Mouse (Mus musculus) midbrain, embryonic 15.5 days (tissue): Measurements from ENCODE around the gene Runx2. TPM values are rescaled to one million over a fixed set of nuclear protein-coding genes. Genes with fewer than 3 reads are reported as not detected.
A peak's percentile ranks its signal among the peaks of the same experiment; 100 is the strongest.

Experiments used
- ATAC-seq: fragments of 200-750 bp; cut with Nextera tagmentation; replicated peaks from 2 replicates; pipeline ENCODE4 v1.8.0; 2017; ENCODE audit warnings: moderate TSS enrichment
- H3K27ac ChIP-seq: fragments of 300-500 bp; sonication (generic); 2 replicates; pipeline ENCODE4 v1.5.1; 2015; ENCODE audit warnings: mild to moderate bottlenecking, inconsistent platforms
- H3K27me3 ChIP-seq: fragments of 300-500 bp; sonication (generic); replicated peaks from 2 replicates; pipeline ENCODE4 v1.6.1; 2015; ENCODE audit warnings: inconsistent platforms
- H3K36me3 ChIP-seq: fragments of 300-500 bp; sonication (generic); replicated peaks from 2 replicates; pipeline ENCODE4 v1.6.1; 2015; ENCODE audit warnings: inconsistent platforms
- H3K4me1 ChIP-seq: fragments of 300-500 bp; sonication (generic); 2 replicates; pipeline ENCODE4 v1.6.1; 2015; ENCODE audit warnings: inconsistent platforms
- H3K4me2 ChIP-seq: fragments of 300-500 bp; sonication (generic); 2 replicates; pipeline ENCODE4 v1.6.1; 2015; ENCODE audit warnings: inconsistent platforms, mild to moderate bottlenecking, moderate library complexity
- H3K4me3 ChIP-seq: fragments of 300-500 bp; sonication (generic); 2 replicates; pipeline ENCODE4 v1.5.1; 2015; ENCODE audit warnings: mild to moderate bottlenecking, inconsistent platforms
- H3K9ac ChIP-seq: fragments of 300-500 bp; sonication (generic); 2 replicates; pipeline ENCODE4 v1.6.1; 2015; ENCODE audit warnings: mild to moderate bottlenecking, inconsistent platforms
- H3K9me3 ChIP-seq: fragments of 300-500 bp; sonication (generic); 2 replicates; pipeline ENCODE4 v1.6.1; 2016; ENCODE audit warnings: inconsistent platforms
- WGBS: fragments of 180-500 bp; shearing (Covaris S2); methylation state at CpG from one replicate; pipeline ENCODE4 v1.1.7; 2015; ENCODE audit warnings: mixed read lengths; 5-methylcytosine and 5-hydroxymethylcytosine counted together
- polyA plus RNA-seq: library from polyadenylated mRNA; unstranded; fragments of >200 nt; fragmentation: Nextera tagmentation; extraction: Ambion mirVana; gene quantifications from 2 replicates; pipeline ENCODE4 v1.2.1, GENCODE M21; 2015

Runx2 gene
- polyA plus RNA-seq, 1 experiment from 2014 or later: 0.39 TPM

DNA sequence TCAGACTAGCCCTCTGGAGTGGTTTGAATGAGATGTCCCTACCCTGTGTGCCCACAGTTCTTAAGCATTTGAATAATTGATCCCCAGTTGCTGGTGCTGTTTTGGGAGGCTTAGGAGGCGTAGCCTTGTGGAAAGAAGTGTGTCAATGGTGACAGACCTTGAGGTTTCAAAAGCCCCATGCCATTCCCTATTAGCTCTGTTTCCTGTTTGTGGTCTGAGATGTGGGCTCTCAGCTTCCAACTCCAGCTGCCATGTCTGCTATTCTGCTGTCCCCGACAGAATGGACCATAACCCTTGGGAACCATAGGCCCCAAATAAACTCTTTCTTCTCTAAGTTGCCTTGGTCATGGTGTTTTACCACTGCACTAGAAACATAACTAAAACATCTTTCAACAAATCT is 194.1 kb downstream of the Runx2 start:
- Histone ChIP-seq H3K4me3 (no peak overlapping the region), H3K9me3 (no peaks in the 10 kb centered on the region), H3K4me2 (no peak overlapping the region), H3K27me3 (no peaks in the 10 kb centered on the region), H3K9ac (no peak overlapping the region), H3K27ac (no peak overlapping the region), H3K36me3 (no peaks in the 10 kb centered on the region), H3K4me1 (no peaks in the 10 kb centered on the region)
- 97% methylated on average over 2 of the region's 2 CpGs for WGBS
- no peak for ATAC-seq

DNA sequence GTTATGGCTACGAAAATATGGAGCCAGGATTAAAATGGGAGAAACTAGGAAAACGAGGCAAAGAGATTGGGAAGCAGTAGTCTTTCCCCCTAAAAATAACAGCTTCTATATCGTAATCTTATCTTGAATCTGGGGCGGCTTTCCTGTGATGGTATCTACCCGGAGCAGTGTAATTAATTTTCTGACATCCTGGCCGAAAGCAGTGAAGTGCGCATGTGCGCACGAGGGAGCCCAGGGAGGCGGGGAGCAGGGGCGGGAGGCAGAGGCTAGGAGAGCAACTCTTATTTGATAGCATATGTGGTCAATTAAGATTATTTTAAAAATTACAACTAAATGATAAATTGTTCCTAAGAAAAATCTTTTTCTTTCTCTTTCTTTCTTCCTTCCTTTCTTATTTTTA is 195.9 kb downstream of the Runx2 start:
- WGBS: 62% methylated on average over 11 of the region's 11 CpGs
- no peak for ATAC-seq
- Histone ChIP-seq H3K4me1 (no peaks in the 10 kb centered on the region; the same call in 1 of the 2 replicates), H3K36me3 (no peaks in the 10 kb centered on the region), H3K9me3 (no peaks in the 10 kb centered on the region), H3K27ac (no peak overlapping the region), H3K27me3 (no peaks in the 10 kb centered on the region), H3K9ac (no peak overlapping the region), H3K4me2 (peak overlapping the region; percentile 5; the same call in 1 of the 2 replicates), H3K4me3 (no peak overlapping the region)

DNA sequence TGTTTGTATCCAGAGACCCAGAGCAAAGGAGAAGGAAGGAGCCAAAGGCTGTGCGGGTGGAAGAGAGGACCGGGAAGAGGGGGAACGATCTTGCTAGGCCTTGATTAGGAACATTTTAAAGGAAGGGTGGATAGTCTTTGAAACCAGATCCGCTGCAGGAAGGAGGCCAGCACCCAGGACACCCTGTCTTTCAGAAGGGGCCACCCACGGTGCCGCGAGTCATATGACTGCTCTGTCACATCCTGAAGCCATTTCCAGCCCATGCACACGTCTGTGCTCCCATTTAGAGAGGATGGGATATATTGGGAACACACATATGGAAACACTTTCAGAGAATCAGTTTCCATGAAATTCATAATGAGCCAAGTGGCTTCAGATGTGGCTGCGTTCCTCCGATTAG is 196.4 kb downstream of the Runx2 start:
- H3K9ac ChIP-seq: no peak overlapping the region
- H3K27ac ChIP-seq: no peak overlapping the region; the same call in 1 of the 2 replicates
- H3K4me2 ChIP-seq: no peak overlapping the region
- 66% methylated on average over 10 of the region's 10 CpGs for WGBS
- H3K9me3 ChIP-seq: no peaks in the 10 kb centered on the region
- no peaks in the 10 kb centered on the region; the same call in 1 of the 2 replicates for H3K4me1 ChIP-seq
- no peak for ATAC-seq
- H3K4me3 ChIP-seq: no peak overlapping the region
- no peaks in the 10 kb centered on the region for H3K36me3 ChIP-seq
- no peaks in the 10 kb centered on the region for H3K27me3 ChIP-seq

DNA sequence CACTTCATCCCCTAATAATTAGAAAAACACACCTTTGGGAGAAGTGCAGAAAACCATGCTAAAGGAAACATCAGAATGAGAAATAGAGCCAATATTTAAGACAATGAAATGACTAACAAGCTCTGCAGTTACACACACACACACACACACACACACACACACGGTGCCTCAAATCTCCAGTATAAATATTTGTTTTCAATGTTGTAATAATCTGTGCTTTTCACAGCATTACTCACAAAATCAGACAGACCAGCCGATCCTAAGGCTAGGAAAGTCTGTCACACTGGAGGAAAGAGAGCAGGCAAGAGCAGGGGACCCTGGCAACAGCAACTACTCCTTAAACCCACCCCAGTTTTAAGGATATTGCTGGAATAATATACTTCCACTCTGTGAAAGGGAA is 196.9 kb downstream of the Runx2 start:
- Histone ChIP-seq H3K9ac (no peak overlapping the region), H3K4me2 (no peak overlapping the region), H3K4me3 (no peak overlapping the region), H3K4me1 (no peaks in the 10 kb centered on the region; the same call in 1 of the 2 replicates), H3K27me3 (no peaks in the 10 kb centered on the region), H3K36me3 (no peaks in the 10 kb centered on the region), H3K27ac (no peak overlapping the region; the same call in 1 of the 2 replicates), H3K9me3 (no peaks in the 10 kb centered on the region)
- WGBS: 81% methylated on average over 2 of the region's 2 CpGs
- no peak for ATAC-seq

DNA sequence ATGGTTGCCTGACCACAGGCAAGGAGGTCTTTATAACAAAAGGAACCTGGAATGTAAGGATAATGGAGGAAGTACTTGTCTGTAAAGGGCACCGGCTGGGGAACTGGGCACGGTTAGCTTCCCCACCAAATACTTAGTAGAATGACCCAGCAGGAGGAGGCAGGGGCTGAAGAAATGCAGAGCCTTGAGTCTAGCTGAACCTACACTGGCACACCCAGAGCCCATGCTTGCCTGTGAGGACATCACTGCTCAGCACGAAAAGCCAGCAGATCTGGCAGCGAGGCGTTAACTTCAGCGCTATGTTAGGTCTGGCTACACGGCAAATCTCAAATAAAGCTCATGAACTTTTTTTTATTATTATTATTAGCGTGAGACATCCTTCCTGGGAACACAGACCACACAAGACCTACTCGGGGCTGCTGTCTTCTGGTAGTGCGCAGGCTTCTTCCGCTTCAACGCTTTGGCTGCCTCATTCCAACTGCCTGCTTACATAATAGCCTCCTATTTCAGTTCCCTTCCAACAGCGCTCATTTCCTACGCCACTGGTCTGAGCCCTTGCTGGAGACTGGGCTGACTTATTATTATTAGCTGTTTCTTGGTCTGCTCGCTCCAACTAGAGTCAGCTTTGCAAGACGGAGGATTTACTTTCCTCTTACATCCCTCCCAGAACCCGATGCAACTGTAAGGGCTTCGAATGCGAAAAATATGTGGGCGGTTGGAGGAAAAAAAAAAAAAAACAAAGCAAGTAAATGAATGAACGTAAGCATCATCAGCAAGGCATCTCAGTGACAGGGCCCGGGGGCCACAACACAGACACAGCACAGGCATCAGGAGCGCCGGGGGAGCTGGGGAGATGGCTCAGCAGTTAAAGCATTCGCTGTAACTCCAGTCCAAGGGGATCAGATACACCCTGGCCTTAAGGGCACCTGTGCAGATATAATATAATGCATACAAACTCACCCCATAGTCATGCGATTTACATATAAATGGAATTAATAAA is 200.6 kb downstream of the Runx2 start:
- Histone ChIP-seq H3K9me3 (no peaks in the 10 kb centered on the region), H3K4me1 (no peaks in the 10 kb centered on the region; the same call in 1 of the 2 replicates), H3K27me3 (no peaks in the 10 kb centered on the region), H3K4me2 (peak overlapping the region; percentile 29), H3K36me3 (no peaks in the 10 kb centered on the region), H3K27ac (no peak overlapping the region), H3K9ac (0 out of 2 replicates have a peak overlapping the region, but pooled peaks have one; percentile 17), H3K4me3 (no peak overlapping the region)
- 58% methylated on average over 26 of the region's 26 CpGs for WGBS
- peak; percentile 48; the same call in 1 of the 2 replicates for ATAC-seq

DNA sequence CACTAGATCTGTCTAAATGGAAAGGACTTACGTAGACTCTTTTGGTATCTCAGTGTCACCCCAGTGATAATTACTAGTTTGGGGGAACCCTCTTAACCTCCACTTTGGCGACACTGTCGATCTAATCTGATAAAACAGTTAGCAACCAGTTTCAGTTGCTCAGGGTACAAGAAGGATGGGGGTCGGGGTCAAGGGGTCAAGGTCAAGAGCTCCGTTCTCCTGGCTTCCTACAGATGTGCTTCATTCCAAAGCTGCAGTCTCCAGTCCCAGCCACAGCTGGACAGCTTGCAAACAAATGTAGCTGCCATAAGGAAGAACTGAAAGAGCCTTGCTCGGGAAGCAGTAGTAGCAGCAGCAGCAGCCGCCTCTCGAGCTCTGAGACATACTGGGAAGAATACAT is 202.0 kb downstream of the Runx2 start:
- no peaks in the 10 kb centered on the region; the same call in 1 of the 2 replicates for H3K4me1 ChIP-seq
- 74% methylated on average over 8 of the region's 8 CpGs for WGBS
- no peaks in the 10 kb centered on the region for H3K27me3 ChIP-seq
- H3K9ac ChIP-seq: no peak overlapping the region
- no peaks in the 10 kb centered on the region for H3K9me3 ChIP-seq
- 0 out of 2 replicates have a peak, but pooled peaks have one; percentile 31 for ATAC-seq
- no peaks in the 10 kb centered on the region for H3K36me3 ChIP-seq
- no peak overlapping the region for H3K4me3 ChIP-seq
- no peak overlapping the region for H3K4me2 ChIP-seq
- H3K27ac ChIP-seq: no peak overlapping the region

DNA sequence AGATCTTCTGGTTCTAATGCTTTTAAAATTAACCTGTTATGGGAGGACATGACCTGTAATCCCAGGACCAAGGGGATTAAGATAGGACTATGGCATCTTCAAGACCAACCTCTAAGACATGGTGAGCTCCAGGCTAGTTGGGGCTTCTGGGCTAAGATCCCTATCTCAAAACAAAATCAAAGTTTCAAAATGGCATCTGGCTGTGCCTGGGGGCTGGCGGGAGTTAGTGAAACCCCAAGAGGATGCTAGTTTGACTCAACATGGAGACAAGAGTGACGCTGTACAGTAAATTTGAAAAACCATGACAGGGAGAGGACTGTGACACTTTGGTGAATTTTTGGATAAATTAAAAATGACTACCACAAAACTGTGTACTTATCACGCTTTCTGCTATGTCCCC is 202.6 kb downstream of the Runx2 start:
- no peak overlapping the region for H3K27ac ChIP-seq
- H3K9me3 ChIP-seq: no peaks in the 10 kb centered on the region
- no peak overlapping the region for H3K4me2 ChIP-seq
- H3K36me3 ChIP-seq: no peaks in the 10 kb centered on the region
- ATAC-seq: no peak
- H3K9ac ChIP-seq: no peak overlapping the region
- no peak overlapping the region for H3K4me3 ChIP-seq
- 90% methylated on average over 3 of the region's 3 CpGs for WGBS
- no peaks in the 10 kb centered on the region for H3K27me3 ChIP-seq
- no peaks in the 10 kb centered on the region; the same call in 1 of the 2 replicates for H3K4me1 ChIP-seq

DNA sequence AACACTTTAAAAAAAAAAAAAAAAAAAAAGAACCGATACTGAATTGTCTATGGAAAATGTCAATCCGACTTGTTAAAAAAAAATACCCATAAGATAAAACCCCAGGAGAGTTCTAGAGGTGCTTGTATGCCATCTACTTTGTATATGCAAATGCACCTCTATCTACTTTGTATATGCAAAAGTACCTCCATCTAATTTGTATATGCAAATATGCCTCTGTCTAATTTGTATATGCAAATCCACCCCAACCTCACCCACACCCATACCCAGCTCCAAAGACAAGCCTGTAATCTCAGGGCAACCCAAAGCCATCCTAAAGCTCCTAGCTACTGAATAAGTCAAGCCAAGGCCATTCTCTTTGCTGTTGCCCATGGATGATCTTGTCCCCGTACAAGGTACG is 203.1 kb downstream of the Runx2 start:
- no peaks in the 10 kb centered on the region; the same call in 1 of the 2 replicates for H3K4me1 ChIP-seq
- no peaks in the 10 kb centered on the region for H3K27me3 ChIP-seq
- no peaks in the 10 kb centered on the region for H3K36me3 ChIP-seq
- no peak overlapping the region for H3K9ac ChIP-seq
- H3K9me3 ChIP-seq: no peaks in the 10 kb centered on the region
- no peak overlapping the region for H3K27ac ChIP-seq
- no peak overlapping the region for H3K4me3 ChIP-seq
- H3K4me2 ChIP-seq: no peak overlapping the region
- no peak for ATAC-seq
- WGBS: 86% methylated on average over 4 of the region's 4 CpGs

DNA sequence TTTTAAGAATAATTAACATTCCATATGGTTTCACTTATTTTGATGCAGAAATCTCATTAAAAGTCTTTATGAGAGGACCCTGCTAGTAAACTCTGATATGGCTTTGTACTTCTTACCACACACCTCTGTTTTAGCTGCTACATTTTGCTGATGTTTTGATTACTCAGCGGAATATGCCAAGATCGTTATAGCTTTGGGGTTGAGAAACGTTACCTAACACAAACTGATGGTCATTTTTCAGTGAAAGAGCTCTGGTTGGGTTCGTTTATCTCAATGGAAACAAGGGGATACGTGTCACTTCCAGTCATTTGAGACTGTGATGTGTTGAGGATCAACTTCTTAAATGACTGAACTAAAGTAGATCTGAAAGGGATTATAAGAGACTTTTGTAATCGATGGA is 203.8 kb downstream of the Runx2 start:
- 70% methylated on average over 6 of the region's 6 CpGs for WGBS
- Histone ChIP-seq H3K4me1 (no peaks in the 10 kb centered on the region; the same call in 1 of the 2 replicates), H3K27me3 (no peaks in the 10 kb centered on the region), H3K4me2 (no peak overlapping the region), H3K36me3 (no peaks in the 10 kb centered on the region), H3K27ac (no peak overlapping the region), H3K4me3 (no peak overlapping the region), H3K9ac (no peak overlapping the region), H3K9me3 (no peaks in the 10 kb centered on the region)
- no peak for ATAC-seq

DNA sequence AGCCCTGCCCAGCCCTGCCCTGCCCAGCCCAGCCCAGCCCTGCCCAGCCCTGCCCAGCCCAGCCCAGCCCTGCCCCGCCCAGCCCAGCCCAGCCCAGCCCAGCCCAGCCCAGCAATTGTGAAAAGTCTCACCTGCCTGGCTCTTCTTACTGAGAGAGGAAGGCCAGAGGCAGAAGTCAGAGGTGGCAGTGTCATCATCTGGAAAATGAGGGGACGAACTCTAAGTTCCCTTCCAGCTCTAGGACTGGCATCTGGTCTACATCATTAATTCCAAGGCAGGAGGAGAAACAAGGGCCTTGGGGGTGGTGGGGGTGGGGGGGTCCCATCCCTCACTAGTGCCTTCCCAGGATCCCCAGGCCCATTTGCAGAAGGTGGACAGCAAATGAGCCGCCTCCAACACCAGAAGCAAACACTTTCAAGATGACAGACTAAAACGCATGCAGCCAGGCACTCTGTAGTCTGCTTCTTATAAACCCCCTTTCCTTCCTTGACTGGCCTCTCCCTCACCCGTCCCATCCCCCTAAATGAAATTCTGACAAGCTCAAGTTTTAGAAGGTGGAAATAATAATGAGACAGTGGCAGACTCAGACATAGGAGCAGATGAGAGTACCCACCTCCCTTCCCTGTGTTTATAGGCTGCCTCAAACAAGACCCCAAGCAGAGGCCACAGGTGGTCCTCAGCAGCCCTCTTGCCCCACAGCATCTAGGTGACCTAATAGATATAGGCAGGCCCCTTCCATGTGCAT is 204.5 kb downstream of the Runx2 start:
- H3K4me2 ChIP-seq: no peak overlapping the region
- WGBS: 67% methylated on average over 5 of the region's 5 CpGs
- H3K27ac ChIP-seq: no peak overlapping the region
- no peaks in the 10 kb centered on the region; the same call in 1 of the 2 replicates for H3K4me1 ChIP-seq
- ATAC-seq: no peak
- no peaks in the 10 kb centered on the region for H3K36me3 ChIP-seq
- H3K27me3 ChIP-seq: no peaks in the 10 kb centered on the region
- no peak overlapping the region for H3K4me3 ChIP-seq
- H3K9ac ChIP-seq: no peak overlapping the region
- no peaks in the 10 kb centered on the region for H3K9me3 ChIP-seq

DNA sequence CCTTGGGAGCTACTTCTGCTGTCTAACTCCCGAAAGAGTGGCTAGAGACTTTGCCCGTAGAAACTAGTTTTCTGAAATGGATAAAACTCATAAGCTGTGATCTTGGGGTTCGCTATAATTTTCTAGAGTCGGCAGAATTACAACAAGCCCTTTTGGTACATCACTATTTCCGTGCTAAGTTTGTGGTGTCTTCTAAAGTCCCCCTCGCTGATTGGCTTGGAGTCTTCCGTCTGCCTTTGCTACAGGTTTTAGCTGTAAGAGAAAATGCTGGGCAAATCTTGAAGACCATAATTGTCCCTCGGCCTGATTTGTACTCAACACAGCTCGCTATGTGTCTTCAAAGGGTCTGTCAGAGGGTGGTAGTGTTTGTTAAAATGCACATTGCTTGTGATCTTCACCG is 205.2 kb downstream of the Runx2 start:
- Histone ChIP-seq H3K9me3 (no peaks in the 10 kb centered on the region), H3K4me2 (no peak overlapping the region), H3K9ac (no peak overlapping the region), H3K4me3 (no peak overlapping the region), H3K4me1 (no peaks in the 10 kb centered on the region; the same call in 1 of the 2 replicates), H3K36me3 (no peaks in the 10 kb centered on the region), H3K27ac (no peak overlapping the region), H3K27me3 (no peaks in the 10 kb centered on the region)
- 89% methylated on average over 10 of the region's 10 CpGs for WGBS
- ATAC-seq: no peak

DNA sequence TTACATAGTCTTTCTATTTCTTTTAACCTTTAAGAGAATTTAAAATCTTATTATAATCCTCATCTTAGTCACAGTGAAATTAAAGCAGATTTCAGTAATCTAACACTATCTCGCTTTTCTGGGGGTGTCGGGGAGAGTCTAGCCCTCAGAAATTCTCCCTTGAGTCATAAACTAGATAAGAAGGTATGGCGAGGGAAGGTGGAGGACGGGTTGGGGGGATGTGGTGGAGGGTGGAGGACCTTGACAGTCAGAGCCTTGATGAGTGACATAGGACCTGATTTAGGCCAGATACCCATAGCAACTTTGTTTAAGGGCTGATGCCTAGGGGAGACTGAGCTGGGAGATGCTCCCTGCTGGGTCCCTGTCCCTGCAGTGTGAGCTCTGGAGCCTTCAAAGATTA is 205.7 kb downstream of the Runx2 start:
- Histone ChIP-seq H3K4me3 (no peak overlapping the region), H3K36me3 (no peaks in the 10 kb centered on the region), H3K9ac (no peak overlapping the region), H3K4me1 (no peaks in the 10 kb centered on the region; the same call in 1 of the 2 replicates), H3K9me3 (no peaks in the 10 kb centered on the region), H3K4me2 (no peak overlapping the region), H3K27me3 (no peaks in the 10 kb centered on the region), H3K27ac (no peak overlapping the region)
- WGBS: 83% methylated on average over 4 of the region's 4 CpGs
- no peak for ATAC-seq
